Mouse (Mus musculus) E14TG2a.4 (cell line): Measurements from ENCODE around the gene Pou2f1.
A peak's percentile ranks its signal among the peaks of the same experiment; 100 is the strongest.

ENCODE experiments used
- H3K27me3 ChIP-seq: 2 replicates; pipeline ENCODE4 v1.6.1; 2014; ENCODE audit warnings: low read length, control low read depth; ENCODE audit not compliant: insufficient read depth
- H3K36me3 ChIP-seq: 2 replicates; pipeline ENCODE4 v1.6.1; 2014; ENCODE audit warnings: low read length, control low read depth; ENCODE audit not compliant: insufficient read depth
- H3K4me1 ChIP-seq: replicated peaks from 2 replicates; pipeline ENCODE4 v1.6.1; 2014; ENCODE audit warnings: low read depth, low read length, control low read depth
- H3K4me3 ChIP-seq: replicated peaks from 2 replicates; pipeline ENCODE4 v1.5.1; 2014; ENCODE audit warnings: mild to moderate bottlenecking, low read length
- H3K9me3 ChIP-seq: 2 replicates; pipeline ENCODE4 v1.6.1; 2014; ENCODE audit warnings: low read length, control low read depth
- CTCF ChIP-seq: conservative IDR thresholded peaks from 2 replicates; pipeline ENCODE4 v1.5.1; 2014; ENCODE audit warnings: low read length
- NANOG ChIP-seq: IDR thresholded peaks from 2 replicates; pipeline ENCODE4 v1.6.1; 2014; ENCODE audit warnings: borderline replicate concordance, low read length, mixed read lengths
- POU5F1 ChIP-seq: IDR thresholded peaks from 2 replicates; pipeline ENCODE4 v1.6.1; 2014; ENCODE audit warnings: low read length, borderline replicate concordance

The Pou2f1 gene

GRCm38 (mm10) chr1:165842170-165842569 is 160.3 kb downstream of the Pou2f1 start:
- no peak for TF ChIP-seq POU5F1
- TF ChIP-seq CTCF: no peak
- no peak for TF ChIP-seq NANOG
- peaks cover 9% of the 10 kb centered on the region for H3K9me3 ChIP-seq
- H3K27me3 ChIP-seq: peaks cover 87% of the 10 kb centered on the region
- peaks cover 28% of the 10 kb centered on the region for H3K4me1 ChIP-seq
- no peaks in the 10 kb centered on the region for H3K36me3 ChIP-seq
- no peak overlapping the region for H3K4me3 ChIP-seq

- 0 out of 2 replicates have a peak, but pooled peaks have one; percentile 10 for TF ChIP-seq POU5F1
- no peak for TF ChIP-seq NANOG
- peaks cover 88% of the 10 kb centered on the region for H3K27me3 ChIP-seq
- no peaks in the 10 kb centered on the region for H3K36me3 ChIP-seq
- peak overlapping the region; percentile 70 for H3K4me3 ChIP-seq
- peaks cover 24% of the 10 kb centered on the region for H3K4me1 ChIP-seq
- peaks cover 9% of the 10 kb centered on the region for H3K9me3 ChIP-seq
Observed at GRCm38 (mm10) chr1:165840548-165841230, 161.8 kb downstream of the Pou2f1 start.

GRCm38 (mm10) chr1:165839201-165839600 is 163.3 kb downstream of the Pou2f1 start:
- Histone ChIP-seq H3K4me3 (no peak overlapping the region), H3K9me3 (peaks cover 9% of the 10 kb centered on the region), H3K4me1 (peaks cover 15% of the 10 kb centered on the region), H3K27me3 (peaks cover 74% of the 10 kb centered on the region), H3K36me3 (no peaks in the 10 kb centered on the region)
- TF ChIP-seq NANOG: no peak
- no peak for TF ChIP-seq CTCF
- no peak for TF ChIP-seq POU5F1

GRCm38 (mm10) chr1:165837546-165837945 is 164.9 kb downstream of the Pou2f1 start:
- no peaks in the 10 kb centered on the region for H3K36me3 ChIP-seq
- no peak overlapping the region for H3K4me3 ChIP-seq
- no peak for TF ChIP-seq CTCF
- no peak for TF ChIP-seq POU5F1
- no peak for TF ChIP-seq NANOG
- peaks cover 17% of the 10 kb centered on the region for H3K4me1 ChIP-seq
- H3K27me3 ChIP-seq: peaks cover 64% of the 10 kb centered on the region
- H3K9me3 ChIP-seq: no peaks in the 10 kb centered on the region

DNA sequence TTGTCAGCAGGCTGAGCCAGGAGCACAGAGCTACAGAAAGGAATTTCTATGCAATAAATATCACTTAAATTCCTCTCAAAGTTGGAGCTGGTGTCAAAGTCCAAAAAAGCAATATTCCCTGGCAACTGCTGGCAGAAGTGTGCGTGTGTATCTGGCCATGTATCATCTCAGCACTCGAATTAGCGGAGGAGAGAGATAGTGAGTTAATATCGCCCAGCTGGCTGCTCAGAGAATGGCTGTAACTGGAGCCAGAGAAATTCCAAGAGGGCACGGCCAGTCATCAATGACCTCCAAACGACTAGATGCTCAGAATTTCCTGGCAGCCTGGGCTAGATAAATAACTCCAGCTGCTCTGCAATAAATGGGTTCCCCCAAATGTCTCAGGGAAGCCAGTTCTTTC is 166.0 kb downstream of the Pou2f1 start:
- H3K4me1 ChIP-seq: peaks cover 17% of the 10 kb centered on the region
- peaks cover 55% of the 10 kb centered on the region for H3K27me3 ChIP-seq
- no peak for TF ChIP-seq NANOG
- no peak for TF ChIP-seq POU5F1
- TF ChIP-seq CTCF: no peak
- H3K4me3 ChIP-seq: no peak overlapping the region
- no peaks in the 10 kb centered on the region for H3K36me3 ChIP-seq
- no peaks in the 10 kb centered on the region for H3K9me3 ChIP-seq

DNA sequence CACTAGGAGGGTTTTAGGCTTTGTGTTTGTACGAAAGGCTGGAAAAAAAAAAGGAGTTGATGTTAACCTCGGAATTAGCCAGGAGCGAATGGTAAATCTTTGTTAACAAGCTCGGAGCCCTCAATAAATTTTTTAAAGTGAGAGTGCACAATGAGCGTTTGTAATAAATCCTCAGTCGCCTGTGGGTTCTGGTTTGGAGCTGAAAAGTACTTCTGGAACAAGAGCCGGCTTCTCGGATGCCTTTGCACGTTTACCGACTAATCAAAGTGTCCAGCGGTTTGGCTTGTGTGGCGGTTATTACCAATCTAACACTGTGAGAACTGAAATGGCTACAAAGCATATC is 167.9 kb downstream of the Pou2f1 start:
- Histone ChIP-seq H3K36me3 (no peaks in the 10 kb centered on the region), H3K9me3 (no peaks in the 10 kb centered on the region), H3K27me3 (peaks cover 37% of the 10 kb centered on the region), H3K4me3 (no peak overlapping the region), H3K4me1 (peaks cover 8% of the 10 kb centered on the region)
- TF ChIP-seq POU5F1: no peak
- no peak for TF ChIP-seq CTCF
- no peak for TF ChIP-seq NANOG

DNA sequence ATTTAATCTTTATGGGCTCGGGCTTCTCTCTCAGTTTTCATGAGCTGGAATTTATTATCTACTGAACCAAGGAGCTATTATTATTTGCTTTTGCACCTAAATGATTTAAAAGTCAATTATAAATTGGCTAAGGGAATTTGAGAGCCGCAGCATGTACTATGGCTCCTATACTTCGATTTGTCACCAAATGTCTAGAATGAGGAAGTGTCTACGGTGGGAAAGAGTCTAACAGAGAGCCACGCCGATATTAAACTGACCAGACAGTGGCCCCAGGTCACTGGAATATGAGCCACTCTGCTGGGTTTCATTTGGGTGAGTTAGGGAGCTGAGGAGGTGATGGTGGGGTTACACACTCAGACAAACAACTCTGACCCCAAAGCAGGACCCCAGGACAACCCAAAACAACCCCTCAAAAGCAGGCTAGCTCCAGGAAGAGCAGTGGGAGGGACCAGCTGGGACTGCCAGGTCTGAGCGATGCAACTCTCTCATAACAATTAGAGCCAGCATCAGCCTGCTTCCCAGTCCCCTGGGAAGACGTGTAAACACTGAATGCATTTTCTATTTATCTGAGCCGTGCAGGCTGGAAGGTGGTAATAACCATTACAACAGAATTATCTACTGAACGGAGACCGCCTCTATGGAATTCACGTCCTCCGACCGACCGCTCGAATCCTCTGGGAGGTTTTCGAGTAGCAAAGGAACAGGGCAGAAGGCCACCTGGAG is 168.4 kb downstream of the Pou2f1 start:
- H3K27me3 ChIP-seq: peaks cover 34% of the 10 kb centered on the region
- no peaks in the 10 kb centered on the region for H3K36me3 ChIP-seq
- H3K4me1 ChIP-seq: peaks cover 8% of the 10 kb centered on the region
- H3K4me3 ChIP-seq: no peak overlapping the region
- TF ChIP-seq CTCF (no peak), NANOG (no peak)
- H3K9me3 ChIP-seq: no peaks in the 10 kb centered on the region

- Histone ChIP-seq H3K36me3 (no peaks in the 10 kb centered on the region), H3K27me3 (peaks cover 38% of the 10 kb centered on the region), H3K4me3 (no peak overlapping the region), H3K9me3 (no peaks in the 10 kb centered on the region), H3K4me1 (peaks cover 8% of the 10 kb centered on the region)
- TF ChIP-seq POU5F1 (no peak), CTCF (no peak), NANOG (no peak)
Observed at GRCm38 (mm10) chr1:165833244-165833643, 169.2 kb downstream of the Pou2f1 start.

GRCm38 (mm10) chr1:165829890-165830289 is 172.6 kb downstream of the Pou2f1 start:
- no peak overlapping the region for H3K4me3 ChIP-seq
- H3K4me1 ChIP-seq: peaks cover 8% of the 10 kb centered on the region
- TF ChIP-seq NANOG (no peak), POU5F1 (no peak), CTCF (no peak)
- no peaks in the 10 kb centered on the region for H3K36me3 ChIP-seq
- H3K9me3 ChIP-seq: no peaks in the 10 kb centered on the region
- peaks cover 13% of the 10 kb centered on the region; the same call in 1 of the 2 replicates for H3K27me3 ChIP-seq
